Mouse (Mus musculus): ENCODE measurements around the gene Vps25.

DNA sequence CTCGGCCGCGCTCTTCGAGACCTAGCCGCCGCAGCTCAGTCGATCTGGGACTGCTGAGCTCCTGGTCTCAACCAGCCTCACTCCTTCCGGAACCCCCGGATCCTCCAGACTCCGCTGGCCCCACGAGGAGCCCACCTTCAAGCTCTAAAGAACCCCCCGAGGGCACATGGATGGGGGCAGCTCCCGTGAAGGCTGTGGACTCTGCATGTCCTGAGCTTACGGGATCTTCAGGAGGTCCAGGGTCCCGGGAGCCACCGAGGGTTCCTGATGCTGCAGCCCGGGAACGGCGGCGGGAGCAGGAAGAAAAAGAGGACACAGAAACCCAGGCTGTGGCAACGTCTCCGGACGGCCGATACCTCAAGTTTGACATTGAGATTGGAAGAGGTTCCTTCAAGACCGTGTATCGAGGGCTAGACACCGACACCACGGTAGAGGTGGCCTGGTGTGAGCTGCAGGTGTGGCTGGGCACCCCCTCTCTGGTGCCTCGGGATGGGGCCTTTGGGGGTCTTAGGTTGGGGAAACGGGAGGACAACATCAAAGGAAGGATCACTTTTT, 7.4 kb downstream of the Vps25 start:
- TF ChIP-seq MAFK (IDR thresholded peaks at IDR 0.05; ENCODE audit: insufficient read depth, low read depth, low read length): no peak
- no peak for TF ChIP-seq HCFC1 (IDR thresholded peaks at IDR 0.05; ENCODE audit: borderline replicate concordance, insufficient read depth, low read length)
- no peak for TF ChIP-seq ZC3H11A (IDR thresholded peaks at IDR 0.05; ENCODE audit: borderline replicate concordance, low read depth, low read length)
- TF ChIP-seq ZNF384 (IDR thresholded peaks at IDR 0.05; ENCODE audit: low read depth, low read length): no peak

Data from ES-E14 (cell line).